Mouse (Mus musculus) left cerebral cortex, postnatal 10 days (tissue): Measurements from ENCODE around the gene Rai14. TPM values are rescaled to one million over a fixed set of nuclear protein-coding genes. Genes with fewer than 3 reads are reported as not detected.

Source experiments
- DNase-seq, 2 experiments: peaks; one replicate each; pipeline ENCODE4 v3.0.0; 2021 to 2022; ENCODE audit warnings: low spot score in 2 of 2, mixed read lengths in 1 of 2; ENCODE audit errors: extremely low spot score in 1 of 2
- intact Hi-C: fragments of 180-260 bp; cut with DNase I; formaldehyde crosslinking; loops from one replicate; pipeline ENCODE4 v1.15.1; 2025
- total RNA-seq, 2 experiments: library from RNA; stranded (reverse); gene quantifications; 2 replicates each; pipeline ENCODE4 v1.2.3; 2021

Rai14 gene
- total RNA-seq, 2 experiments from 2014 or later: 10.1 to 12.4 TPM

DNA sequence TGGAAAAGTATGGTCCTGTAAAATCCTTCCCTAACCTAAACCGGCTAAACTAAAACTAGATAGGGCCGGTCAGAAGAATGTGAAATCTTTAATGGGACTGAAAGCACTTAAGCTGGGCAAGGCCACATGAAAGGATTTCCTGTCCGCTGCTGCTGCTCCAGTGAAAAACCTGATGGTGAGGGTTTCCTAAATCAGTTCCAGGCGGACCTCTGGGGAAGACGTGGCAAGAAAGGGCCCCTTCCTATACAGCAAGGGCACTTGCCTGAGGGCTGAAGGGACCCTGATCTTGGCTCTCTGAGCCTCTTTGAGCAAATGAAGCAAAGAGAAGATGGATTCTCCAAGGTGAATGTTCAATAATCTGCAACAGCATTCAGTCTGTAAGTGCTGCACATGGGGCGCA is 80.2 kb downstream of the Rai14 start:
- intact Hi-C loops: no loop called here
- no peak for DNase-seq

DNA sequence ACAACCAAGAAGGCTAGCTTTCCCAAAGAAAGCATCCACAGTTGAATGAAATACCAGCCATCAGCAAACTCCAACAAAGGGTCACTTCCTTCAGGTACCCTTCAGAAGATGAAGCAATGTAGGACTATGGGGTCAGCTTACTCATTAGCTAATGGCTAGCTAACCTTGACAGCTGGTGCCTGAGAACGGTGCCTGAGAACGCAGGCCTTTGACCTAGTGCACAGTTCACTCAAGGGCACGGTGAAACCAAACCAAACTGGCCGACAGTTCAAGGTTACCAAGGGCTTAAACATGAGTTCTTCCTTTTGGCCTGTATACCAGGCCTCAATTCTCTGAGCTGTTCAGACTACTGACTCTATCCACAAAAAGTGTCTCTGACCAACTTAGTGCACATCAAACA is 81.0 kb downstream of the Rai14 start:
- no peak for DNase-seq
- intact Hi-C loops: no loop called here

DNA sequence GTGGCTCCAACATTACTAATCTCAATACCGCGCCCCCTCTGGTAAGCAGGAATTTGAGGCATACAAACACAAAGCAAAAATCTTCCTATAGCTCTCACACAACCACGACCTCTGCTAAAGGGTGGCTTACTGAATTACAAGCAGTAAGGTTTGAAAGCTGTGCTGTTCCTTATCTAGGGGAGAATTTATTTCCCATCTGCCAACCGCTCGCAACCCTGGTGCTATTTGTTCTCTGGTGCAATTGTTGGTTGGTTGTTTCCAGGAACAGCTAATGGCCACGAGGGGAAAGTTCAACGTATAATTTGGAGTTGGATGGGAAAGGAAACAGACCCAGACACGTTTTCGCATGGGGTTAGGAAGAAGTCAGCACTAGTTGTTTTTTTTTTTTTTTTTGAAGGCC is 81.8 kb downstream of the Rai14 start:
- no peak for DNase-seq
- intact Hi-C loops: no loop called here

DNA sequence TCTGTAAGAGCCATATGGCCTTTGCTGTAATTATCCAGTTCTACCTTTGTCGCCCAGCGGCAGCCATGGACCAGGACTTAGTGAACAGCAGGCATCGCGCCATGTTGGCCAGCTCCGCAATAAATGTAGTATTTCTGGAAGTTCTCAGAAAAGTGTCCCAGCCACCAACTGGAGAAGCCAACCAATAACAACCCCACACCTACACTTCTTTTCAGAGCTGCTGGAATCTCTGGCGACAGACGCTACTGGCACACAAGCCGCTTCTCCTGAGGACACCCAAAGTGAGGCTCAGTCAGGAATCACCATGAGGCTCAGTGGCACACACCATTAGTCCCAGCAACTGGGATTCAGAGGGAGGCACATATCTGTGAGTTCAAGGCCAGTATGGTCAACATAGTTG is 82.4 kb downstream of the Rai14 start:
- intact Hi-C loops: no loop called here
- no peak for DNase-seq

DNA sequence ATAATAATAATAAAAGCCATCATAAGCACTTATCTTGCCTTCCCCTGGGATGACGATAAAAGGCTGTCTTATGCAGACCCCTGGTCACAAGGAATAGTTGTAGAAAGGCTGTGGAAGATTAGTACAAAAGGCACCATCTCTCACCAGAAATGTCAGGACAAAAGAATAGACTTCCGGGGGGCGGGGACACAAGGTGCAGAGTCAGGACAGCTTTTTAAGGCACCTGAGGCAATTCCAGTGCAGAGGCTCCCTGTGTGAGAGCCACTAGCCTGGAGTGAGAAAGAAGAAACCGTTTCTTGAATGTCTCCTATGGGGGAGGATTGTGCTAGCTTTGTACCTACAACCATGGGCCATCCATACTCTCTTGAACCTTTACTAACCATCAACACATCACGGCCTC is 82.9 kb downstream of the Rai14 start:
- no peak for DNase-seq
- intact Hi-C loops: no loop called here

DNA sequence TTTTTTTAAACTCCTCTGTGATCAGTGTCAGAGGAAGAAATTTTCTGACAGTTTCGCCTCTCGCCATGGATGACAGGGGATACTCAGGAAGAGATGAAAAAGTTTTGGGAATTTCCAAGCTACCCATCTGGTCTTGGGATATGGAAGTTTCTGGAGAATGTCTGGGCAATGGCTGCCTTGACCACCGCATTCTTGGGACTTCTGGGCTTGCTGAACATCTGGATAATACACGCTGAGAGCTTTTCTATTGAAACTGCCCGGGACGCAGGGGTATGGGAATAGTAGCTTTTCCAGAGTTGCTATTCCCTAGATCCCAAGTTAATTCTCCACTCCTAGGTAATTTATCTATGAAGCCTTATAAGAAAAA is 85.5 kb downstream of the Rai14 start:
- intact Hi-C loops: no loop called here
- no peak for DNase-seq

DNA sequence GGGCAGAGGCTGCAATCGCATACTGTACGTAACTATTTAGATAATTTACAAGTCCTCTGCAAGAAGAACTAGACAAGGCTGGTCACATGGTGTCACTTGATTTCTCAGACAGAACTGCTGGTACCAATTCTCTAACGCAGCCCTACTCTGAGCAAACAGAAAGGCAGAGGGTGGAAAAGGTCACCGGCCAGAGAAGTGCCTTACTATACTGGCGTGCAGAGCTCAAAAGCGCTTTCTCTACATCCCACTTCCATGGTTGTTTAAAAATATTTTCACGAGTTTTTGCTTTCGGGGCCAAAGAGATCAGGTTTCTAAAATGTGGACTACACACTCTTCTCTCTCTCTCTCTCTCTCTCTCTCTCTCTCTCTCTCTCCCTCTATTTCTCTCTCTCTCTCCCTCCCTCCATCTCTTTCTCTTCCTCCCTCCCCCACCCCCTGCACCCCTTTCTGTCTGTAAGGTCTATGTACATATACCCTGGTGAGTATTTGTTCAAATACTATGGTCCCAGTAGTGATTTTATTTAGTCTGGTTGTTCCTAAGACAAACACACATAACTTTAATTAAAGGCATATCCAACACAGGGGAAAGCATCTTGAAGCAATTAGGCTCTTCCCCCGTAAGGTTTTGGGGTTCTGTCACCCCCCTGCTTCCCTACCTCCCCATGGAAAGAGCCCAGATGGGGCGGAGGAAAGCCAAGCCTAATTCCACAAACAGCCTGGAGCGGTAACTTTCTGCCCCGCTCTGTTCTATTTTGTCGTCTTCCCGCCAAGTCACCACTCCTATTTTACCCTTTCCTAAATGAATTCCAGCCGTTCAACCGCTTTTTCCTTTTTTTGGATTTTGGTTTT is 86.1 kb downstream of the Rai14 start:
- intact Hi-C loops: no loop called here
- peak in 1 of 2 experiments; percentile 35 for DNase-seq

DNA sequence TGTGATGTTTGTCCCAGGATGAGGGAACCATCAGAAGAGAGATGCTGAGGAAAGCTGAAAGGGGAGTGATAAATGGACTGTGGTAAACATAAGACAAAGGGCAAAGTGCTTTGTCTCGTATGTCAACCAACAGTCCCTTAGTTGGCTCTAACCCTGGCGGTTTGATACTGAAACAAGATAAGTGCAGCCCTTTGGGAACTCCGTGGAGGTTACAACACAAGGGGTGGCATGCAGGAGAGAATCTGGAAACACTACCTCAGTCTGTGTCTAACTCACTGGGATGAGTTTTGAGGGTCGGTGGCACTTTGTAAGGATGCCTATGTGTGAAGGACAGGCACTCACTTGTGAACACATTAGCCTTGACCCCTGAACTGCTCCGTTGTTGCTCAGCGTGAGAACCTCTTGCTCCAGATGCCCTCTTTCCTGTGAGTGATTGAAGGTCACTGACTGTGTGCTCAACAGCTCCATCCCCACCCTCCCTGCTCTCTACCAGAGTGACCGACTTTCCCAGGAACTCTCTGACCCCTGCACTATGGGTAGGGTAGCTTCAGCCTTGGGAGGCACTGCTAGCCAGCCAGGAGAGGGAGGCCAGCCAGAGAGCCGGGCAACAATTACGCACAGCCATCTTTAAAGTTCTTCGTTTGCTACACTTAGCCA is 90.7 kb downstream of the Rai14 start:
- no peak for DNase-seq
- intact Hi-C loops: no loop called here

DNA sequence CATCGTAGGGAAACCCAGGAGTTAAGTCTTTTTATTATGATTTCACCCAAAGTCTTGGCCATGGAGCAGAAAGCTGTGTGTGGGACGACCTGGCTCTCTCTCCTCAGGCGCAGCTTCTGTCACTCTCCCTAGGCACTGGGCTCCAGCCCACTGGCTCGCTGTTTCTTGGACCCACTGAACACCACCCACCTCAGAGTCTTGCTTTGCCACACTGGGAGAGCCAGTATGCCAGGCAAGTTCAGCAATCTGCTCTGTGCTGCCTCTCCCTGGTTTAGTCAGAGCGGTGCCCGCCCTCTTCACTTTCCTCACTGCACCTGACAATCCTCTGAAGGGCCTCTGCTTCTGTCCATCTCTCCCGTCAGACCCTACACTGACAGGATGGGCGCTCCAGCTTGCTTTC is 93.2 kb downstream of the Rai14 start:
- peak in 1 of 2 experiments; percentile 7 for DNase-seq
- intact Hi-C loops: no loop called here

DNA sequence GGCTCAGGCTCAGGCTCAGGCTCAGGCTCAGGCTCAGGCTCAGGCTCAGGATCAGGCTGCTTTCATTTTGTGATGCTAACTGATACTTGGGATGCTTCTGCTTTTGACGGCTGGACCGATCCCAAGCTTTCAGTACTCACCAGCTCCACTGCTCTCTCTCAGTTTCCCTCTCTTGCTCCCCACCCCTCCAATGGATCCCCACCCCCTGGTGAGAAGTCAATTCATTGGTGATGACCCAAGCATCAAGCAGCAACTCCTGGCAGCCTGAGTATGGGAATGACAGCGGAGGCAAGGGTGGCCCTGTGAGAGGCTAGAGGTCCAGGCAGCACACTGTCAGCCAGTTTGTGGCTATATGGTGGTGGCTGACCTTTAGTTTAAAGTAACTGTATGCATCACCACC is 94.7 kb downstream of the Rai14 start:
- DNase-seq: no peak
- intact Hi-C loops: no loop called here

DNA sequence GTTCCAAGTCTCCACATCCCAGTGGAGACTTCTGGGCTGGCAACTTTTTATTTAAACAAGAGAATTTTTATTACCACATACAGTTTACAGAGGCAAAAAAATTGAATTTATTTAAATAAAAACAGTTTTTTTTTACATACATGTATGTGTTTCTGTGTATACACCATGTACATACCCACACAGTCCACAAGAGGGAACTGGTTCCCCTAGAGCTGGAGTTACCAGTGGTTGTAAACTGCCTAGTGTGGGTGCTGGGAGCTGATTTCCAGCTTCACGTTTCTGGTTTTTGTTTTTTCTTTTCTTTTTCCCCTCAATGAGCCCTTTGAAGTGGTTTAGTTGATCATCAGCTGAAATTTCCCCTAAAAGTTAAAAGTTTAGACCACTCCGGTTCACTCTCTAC is 96.1 kb downstream of the Rai14 start:
- intact Hi-C loops: no loop called here
- no peak for DNase-seq

DNA sequence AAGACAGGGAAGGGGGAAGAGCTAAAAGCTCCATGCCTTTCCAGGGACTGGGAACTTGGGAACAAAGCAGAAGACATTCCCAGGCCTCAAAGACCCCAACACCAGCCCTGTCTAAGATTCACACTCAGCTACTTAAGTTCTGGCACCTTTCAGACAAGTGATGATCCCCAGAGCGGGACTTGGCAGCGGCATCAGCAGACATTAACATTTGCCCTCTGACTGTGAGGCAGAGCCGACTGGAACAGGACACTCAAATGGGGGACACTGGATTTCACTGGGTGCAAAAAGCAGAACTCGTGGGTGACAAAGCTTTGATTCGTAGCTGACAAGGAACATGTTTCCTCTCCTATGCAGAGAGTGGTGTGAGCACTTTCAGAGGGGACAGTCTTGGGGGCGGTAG is 98.4 kb downstream of the Rai14 start:
- intact Hi-C loops: no loop called here
- no peak for DNase-seq

DNA sequence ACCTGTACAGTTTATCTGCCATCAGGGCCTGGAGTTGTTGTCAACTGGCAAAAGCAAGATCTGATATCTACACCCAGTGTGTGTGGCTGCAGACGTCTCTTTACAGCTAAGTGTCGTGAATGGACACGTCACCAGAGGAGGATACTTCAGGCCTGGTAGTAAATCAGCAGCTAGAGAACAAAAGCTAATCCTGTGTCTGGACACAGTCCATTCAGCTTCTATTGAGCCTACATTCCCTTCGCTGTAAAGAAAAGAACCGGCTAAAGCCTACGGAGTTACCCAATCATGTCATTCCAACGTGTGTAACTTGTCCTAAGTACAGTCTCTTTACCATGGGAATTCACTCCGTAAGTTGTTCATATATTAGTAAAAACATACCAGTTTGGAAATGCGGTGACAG is 103.4 kb downstream of the Rai14 start:
- DNase-seq: no peak
- intact Hi-C loops: no loop called here

DNA sequence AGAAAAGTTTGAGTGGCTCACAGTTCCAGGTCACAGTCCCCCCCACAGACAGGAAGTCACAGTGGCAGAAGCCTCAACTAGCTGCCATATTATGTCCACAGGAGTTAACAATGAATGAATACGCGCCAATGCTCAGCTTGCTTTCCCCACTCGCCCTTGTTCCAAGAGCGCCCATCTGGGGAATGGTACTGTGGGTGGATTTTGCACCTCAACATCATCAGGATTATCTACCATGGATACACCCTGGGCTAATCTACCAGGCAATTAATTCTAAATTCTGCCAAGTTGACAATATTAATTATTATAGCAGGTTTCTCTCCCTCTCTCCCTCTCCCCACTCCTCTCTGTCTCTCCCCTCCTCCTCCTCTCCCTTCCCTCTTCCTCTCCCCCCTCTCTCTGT is 105.3 kb downstream of the Rai14 start:
- DNase-seq: no peak
- intact Hi-C loops: no loop called here

DNA sequence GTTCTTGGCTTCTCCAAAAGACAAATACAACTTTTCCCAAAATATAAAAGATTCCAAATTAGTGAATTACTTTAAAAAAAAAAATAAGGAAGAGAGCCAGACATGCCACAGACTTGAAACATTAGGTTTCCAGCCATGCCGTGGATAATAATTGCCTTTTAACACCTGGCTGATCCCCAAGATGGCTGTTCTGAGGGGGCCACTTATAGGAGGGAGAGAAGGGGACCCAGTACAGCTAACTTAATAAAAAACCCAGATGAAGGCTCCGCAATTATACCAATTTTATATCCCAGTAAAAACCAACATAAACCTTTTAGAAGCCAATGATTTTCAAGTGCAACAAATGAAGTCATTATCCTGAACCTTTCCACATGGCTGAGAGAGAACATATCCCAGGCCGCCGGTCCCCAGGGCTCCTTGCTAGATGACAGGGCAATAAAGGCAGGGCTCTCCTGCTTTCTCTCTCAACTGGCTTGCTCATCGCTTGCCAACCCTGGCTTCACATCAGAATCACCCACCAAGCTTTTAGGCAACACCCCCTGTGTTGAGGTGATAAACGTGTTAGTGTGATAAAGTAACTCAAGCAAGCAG is 105.8 kb downstream of the Rai14 start:
- intact Hi-C loops: no loop called here
- DNase-seq: no peak

DNA sequence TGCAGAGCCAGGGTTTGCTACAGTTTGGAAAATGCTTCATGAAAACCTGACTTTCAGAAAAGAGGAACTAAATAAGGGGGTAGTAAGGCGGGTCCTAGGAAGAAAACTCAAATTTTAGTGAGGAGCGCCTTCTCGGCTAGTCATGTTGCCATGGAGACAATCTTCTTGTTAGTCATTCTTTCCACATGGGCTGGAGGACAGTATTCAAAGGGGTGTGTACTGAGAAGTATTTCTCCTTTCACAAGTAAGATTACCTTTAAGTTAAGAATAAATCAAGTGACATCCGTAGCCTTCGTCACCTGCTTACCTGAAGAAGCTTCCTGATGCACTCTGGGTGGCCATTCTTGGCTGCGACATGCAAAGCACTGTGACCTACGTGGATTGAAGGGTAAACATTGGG is 115.0 kb downstream of the Rai14 start:
- intact Hi-C loops: no loop called here
- DNase-seq: no peak

DNA sequence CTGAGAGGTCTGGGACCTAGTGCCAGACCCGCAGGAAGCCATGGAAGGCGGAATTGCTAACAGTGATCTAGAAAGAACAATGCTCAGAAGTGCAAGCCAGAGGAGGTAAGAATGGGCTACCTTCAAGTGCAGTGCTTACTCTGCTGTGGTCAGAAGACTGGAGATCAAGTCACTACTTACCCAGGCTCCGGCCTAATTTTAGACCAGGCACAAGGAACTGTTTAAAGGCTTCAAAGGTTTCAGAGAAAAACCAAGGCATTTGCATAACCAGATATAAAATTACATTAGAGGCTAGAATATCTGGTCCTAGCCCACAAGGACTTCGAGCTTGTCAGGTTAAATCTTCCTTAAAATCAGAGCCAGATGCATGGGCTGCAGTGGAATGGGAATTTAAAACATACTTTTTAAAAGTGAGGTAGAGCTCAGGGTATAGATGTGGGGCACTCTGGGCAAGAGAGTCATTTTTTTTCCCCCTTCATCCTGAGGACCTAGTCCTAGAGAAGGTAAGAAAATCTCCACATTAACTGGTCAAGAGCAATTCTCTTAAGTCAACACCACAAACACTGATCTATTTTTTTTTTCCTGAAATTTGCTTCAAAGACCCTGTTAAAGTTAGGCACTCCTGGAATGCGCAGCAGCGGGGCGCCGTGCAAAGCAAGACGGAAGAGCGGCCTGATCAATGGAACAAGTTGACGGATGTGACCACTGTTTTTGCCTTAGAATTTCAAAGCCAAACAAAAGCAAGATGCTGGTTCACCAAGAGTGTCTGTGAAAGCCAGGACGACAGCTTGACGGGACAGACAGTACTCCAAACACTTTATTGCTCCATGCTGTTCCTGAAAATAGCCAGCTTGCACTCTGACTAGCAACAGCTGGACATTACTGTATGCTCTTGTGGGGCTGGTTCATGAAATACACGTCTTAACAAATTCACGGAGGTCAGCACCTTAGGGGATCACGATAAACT is 115.9 kb downstream of the Rai14 start:
- peak in 1 of 2 experiments; percentile 71 for DNase-seq
- intact Hi-C loops: no loop called here

DNA sequence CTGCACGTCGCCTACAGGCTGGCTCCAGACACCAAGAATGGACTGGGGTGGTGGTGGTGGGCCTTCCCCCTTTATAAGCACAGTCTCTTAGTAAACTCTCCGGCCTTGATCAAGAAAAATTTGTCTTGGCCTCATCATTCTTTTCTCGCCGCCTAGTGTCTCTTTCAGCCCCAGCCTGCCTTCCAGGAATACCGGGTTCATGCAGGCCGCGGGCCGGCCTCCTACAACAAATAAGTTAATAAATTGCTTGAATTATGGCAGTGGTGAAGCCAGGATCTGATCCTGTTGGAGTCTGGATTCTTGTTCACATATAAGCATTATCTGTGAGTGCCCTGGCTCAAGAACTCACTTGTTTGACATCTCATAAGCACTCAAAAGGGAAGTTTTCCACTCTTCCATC is 117.6 kb downstream of the Rai14 start:
- intact Hi-C loops: no loop called here
- DNase-seq: no peak

DNA sequence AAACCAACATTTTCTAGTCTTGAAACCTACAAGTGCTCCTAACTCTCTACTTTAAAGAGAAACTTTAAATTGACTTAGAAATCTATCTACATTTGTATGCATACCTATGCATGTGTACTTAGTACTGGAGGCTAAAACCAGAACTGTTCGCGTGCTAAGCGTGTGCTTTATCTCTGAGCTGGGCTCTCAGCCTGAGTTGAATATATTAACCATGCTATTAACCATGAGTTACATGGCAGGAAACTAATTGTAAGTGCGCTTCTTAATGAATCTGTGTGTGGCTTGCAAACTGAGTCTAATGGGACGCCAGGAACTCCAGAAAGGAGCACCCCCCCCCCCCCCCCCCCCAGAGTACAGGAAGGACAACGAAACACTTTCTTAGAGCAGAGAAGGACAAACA is 119.0 kb downstream of the Rai14 start:
- DNase-seq: no peak
- intact Hi-C loops: no loop called here
